ENCODE assay signal across 21 mouse cellular contexts in genomic region chr9:54194790-54195189, GRCm38 (mm10).
DNase-seq lines count a peak whose midpoint lies in the region; ATAC-seq and TF ChIP-seq lines count a peak whose summit lies in the region.
"Had no signal": no experiment of that assay in that cellular context is flagged by ENCODE, and none has a peak within 500 bp of the region (broad histone marks: within the 10 kb centered on the region; RNA-seq: fewer than 3 reads in every experiment).

No protein-coding gene starts in this region.

- TF ChIP-seq RAD21 in CH12.LX (IDR thresholded peaks at IDR 0.05; ENCODE audit: low read depth, low read length): peak; percentile 13; the same call in 1 of the 2 replicates

- no peak overlapping the region for H3K27ac ChIP-seq in liver, adult 2 months (replicated peaks; ENCODE audit: insufficient read depth, low read depth, low read length)
- no peak overlapping the region for H3K27ac ChIP-seq in liver, embryonic 11.5 days (ENCODE audit: low read depth, low read length)
- H3K27ac ChIP-seq in CH12.LX (ENCODE audit: insufficient read depth, low read depth): no peak overlapping the region
- H3K27ac ChIP-seq: forebrain, embryonic 13.5 days; hindbrain, embryonic 14.5 days; limb, embryonic 15.5 days; midbrain, embryonic 15.5 days; neural tube, embryonic 15.5 days had no signal

- DNase-seq in liver, adult 2 months (ENCODE audit: extremely low read depth, low read depth, low spot score): no peak
- no peak for DNase-seq in liver, embryonic 11.5 days (ENCODE audit: low spot score)
- peak; percentile 14 for DNase-seq in 416B (ENCODE audit: low read depth)
- no peak for DNase-seq in CH12.LX (ENCODE audit: extremely low read depth)
- DNase-seq in R1 (ENCODE audit: low read depth, low spot score): peak; percentile 65
- DNase-seq in Muller cell, postnatal 12 days (ENCODE audit: inconsistent ontology term): no peak
- DNase-seq: adrenal gland, postnatal 25 days; cerebellum, adult 18-20 months; heart, postnatal 14 days; layer of hippocampus, postnatal 36 days; right cerebral cortex, postnatal 14 days; spleen, adult 18-20 months had no signal

- no peak for TF ChIP-seq EP300 in CH12.LX (IDR thresholded peaks at IDR 0.05; ENCODE audit: low read length)

- H3K79me2 ChIP-seq in liver, adult 2 months (ENCODE audit: control insufficient read depth, insufficient read depth, low read length): no peaks in the 10 kb centered on the region
- H3K79me2 ChIP-seq in CH12.LX (replicated peaks; ENCODE audit: control insufficient read depth, extremely low read depth, insufficient read depth, poor library complexity, severe bottlenecking): no peaks in the 10 kb centered on the region

- H3K9me3 ChIP-seq in liver, embryonic 11.5 days (ENCODE audit: control insufficient read depth, low read length): no peaks in the 10 kb centered on the region
- peaks cover 5% of the 10 kb centered on the region for H3K9me3 ChIP-seq in CH12.LX (replicated peaks; ENCODE audit: low read length)
- H3K9me3 ChIP-seq: forebrain, embryonic 13.5 days; heart, embryonic 12.5 days; limb, embryonic 15.5 days; midbrain, embryonic 15.5 days; neural tube, embryonic 15.5 days had no signal

- dilution Hi-C loops in CH12.LX (cut with MboI; ENCODE audit: extremely low pct_ligation_motif_present, extremely low pct_unique_long_range_greater_than_20kb, low sequenced_read_pairs): no loop called here

- 67% methylated on average over 5 of the region's 5 CpGs for WGBS in liver, adult 2 months
- WGBS in liver, embryonic 11.5 days: 57% methylated on average over 5 of the region's 5 CpGs

- peak; percentile 36 for TF ChIP-seq CTCF in liver, adult 2 months (IDR thresholded peaks at IDR 0.05; ENCODE audit: low read depth, low read length)
- peak in 1 of 2 experiments; percentile 38; a peak in 1 of 4 replicates for TF ChIP-seq CTCF in CH12.LX (conservative IDR thresholded peaks at IDR 0.05 in 1 of 2, IDR thresholded peaks at IDR 0.05 in 1 of 2; ENCODE audit: low read depth in 2 of 2, low read length in 2 of 2)

- no peaks in the 10 kb centered on the region for H3K36me3 ChIP-seq in liver, adult 2 months (ENCODE audit: control insufficient read depth, insufficient read depth, low read length)
- H3K36me3 ChIP-seq in liver, embryonic 11.5 days (ENCODE audit: control insufficient read depth, insufficient read depth, low read length): no peaks in the 10 kb centered on the region
- no peaks in the 10 kb centered on the region for H3K36me3 ChIP-seq in CH12.LX (replicated peaks in 1 of 2; ENCODE audit: control insufficient read depth in 1 of 2, insufficient read depth in 1 of 2, low read length in 1 of 2)
- H3K36me3 ChIP-seq: heart, embryonic 12.5 days; limb, embryonic 15.5 days; midbrain, embryonic 15.5 days; neural tube, embryonic 15.5 days had no signal

- no peaks in the 10 kb centered on the region for H3K4me1 ChIP-seq in liver, adult 2 months (ENCODE audit: control insufficient read depth, insufficient read depth, low read length)
- no peaks in the 10 kb centered on the region for H3K4me1 ChIP-seq in liver, embryonic 11.5 days (replicated peaks; ENCODE audit: control insufficient read depth, insufficient read depth, low read length)
- H3K4me1 ChIP-seq in CH12.LX (ENCODE audit: control insufficient read depth in 1 of 2, insufficient read depth in 2 of 2): no peaks in the 10 kb centered on the region
- H3K4me1 ChIP-seq: forebrain, embryonic 13.5 days; heart, embryonic 12.5 days; limb, embryonic 15.5 days; midbrain, embryonic 15.5 days; neural tube, embryonic 15.5 days had no signal

- H3K27me3 ChIP-seq in liver, adult 2 months (ENCODE audit: control insufficient read depth, insufficient read depth, low read length): no peaks in the 10 kb centered on the region
- H3K27me3 ChIP-seq in liver, embryonic 11.5 days (replicated peaks; ENCODE audit: control insufficient read depth, insufficient read depth, low read length): no peaks in the 10 kb centered on the region
- peaks cover 1% of the 10 kb centered on the region for H3K27me3 ChIP-seq in CH12.LX (replicated peaks)
- H3K27me3 ChIP-seq: forebrain, embryonic 13.5 days; heart, embryonic 12.5 days; limb, embryonic 15.5 days; midbrain, embryonic 15.5 days; neural tube, embryonic 15.5 days had no signal

- H3K4me2 ChIP-seq in liver, embryonic 11.5 days: no peak overlapping the region
- H3K4me2 ChIP-seq in CH12.LX (ENCODE audit: insufficient read depth, low read depth, poor library complexity, severe bottlenecking): no peak overlapping the region
- H3K4me2 ChIP-seq: forebrain, embryonic 13.5 days; heart, embryonic 12.5 days; hindbrain, embryonic 14.5 days; limb, embryonic 15.5 days; midbrain, embryonic 15.5 days; neural tube, embryonic 15.5 days had no signal

- no peak for ATAC-seq in liver, embryonic 11.5 days (replicated peaks; ENCODE audit: low FRiP score)
- no peak for ATAC-seq in megakaryocyte-erythroid progenitor cell, adult 5-6 weeks (replicated peaks; ENCODE audit: low FRiP score, low TSS enrichment, poor library complexity, severe bottlenecking)
- ATAC-seq: forebrain, embryonic 13.5 days; intestine, embryonic 16.5 days; midbrain, embryonic 15.5 days had no signal

- no peak overlapping the region for H3K4me3 ChIP-seq in liver, adult 2 months (ENCODE audit: insufficient read depth, low read depth, low read length)
- no peak overlapping the region for H3K4me3 ChIP-seq in liver, embryonic 11.5 days (ENCODE audit: low read depth, low read length)
- H3K4me3 ChIP-seq in CH12.LX (replicated peaks in 1 of 3; ENCODE audit: low read depth in 2 of 3, low read length in 2 of 3, poor library complexity in 1 of 3): no peak overlapping the region
- H3K4me3 ChIP-seq: erythroblast, embryonic 14.5 days; forebrain, embryonic 13.5 days; heart, embryonic 12.5 days; limb, embryonic 15.5 days; midbrain, embryonic 15.5 days; neural tube, embryonic 15.5 days had no signal

- TF ChIP-seq POLR2A in liver, adult 2 months (IDR thresholded peaks at IDR 0.05; ENCODE audit: extremely low read depth, insufficient read depth, low read length): no peak
- no peak for TF ChIP-seq POLR2A in CH12.LX (IDR thresholded peaks at IDR 0.05; ENCODE audit: low read depth, low read length)

- in situ Hi-C loops in CH12.LX (cut with MboI; ENCODE audit: low pct_ligation_motif_present, low pct_unique_long_range_greater_than_20kb, low sequenced_read_pairs): no loop called here

- H3K9ac ChIP-seq in liver, adult 2 months (ENCODE audit: low read depth, low read length): no peak overlapping the region
- H3K9ac ChIP-seq in liver, embryonic 11.5 days (ENCODE audit: low read depth, low read length): no peak overlapping the region
- H3K9ac ChIP-seq in CH12.LX (ENCODE audit: insufficient read depth, low read depth): no peak overlapping the region
- H3K9ac ChIP-seq: forebrain, embryonic 13.5 days; heart, embryonic 12.5 days; hindbrain, embryonic 14.5 days; limb, embryonic 15.5 days; midbrain, embryonic 15.5 days; neural tube, embryonic 15.5 days had no signal

TF ChIP-seq in CH12.LX, 34 proteins besides CTCF, POLR2A, EP300 and RAD21:
- TF ChIP-seq BHLHE40 (IDR thresholded peaks at IDR 0.05; ENCODE audit: low read depth, low read length) (0 out of 2 replicates have a peak, but pooled peaks have one; percentile 21), ZC3H11A (IDR thresholded peaks at IDR 0.05; ENCODE audit: low read depth, low read length) (no peak)

Comparison
In these comparisons a context has a peak if more than half of its experiments do, and no peak if none do; other contexts are left out.
1. DNase-seq: peak in 416B (single experiment) and R1 (single experiment); none in liver, adult 2 months (single experiment), liver, embryonic 11.5 days (single experiment), CH12.LX (single experiment) and Muller cell, postnatal 12 days (single experiment).